Mouse (Mus musculus) forebrain, postnatal 0 days (tissue): Measurements from ENCODE around the gene Ube2o. TPM values are rescaled to one million over a fixed set of nuclear protein-coding genes. Genes with fewer than 3 reads are reported as not detected.

ENCODE experiments used
- ATAC-seq: fragments of 200-750 bp; cut with Nextera tagmentation; 2 replicates; pipeline ENCODE4 v1.8.0; 2017; ENCODE audit warnings: mild to moderate bottlenecking, moderate library complexity
- DNase-seq: peaks from one replicate; pipeline ENCODE4 v3.0.0-alpha.2; 2015
- H3K27ac ChIP-seq: fragments of 300-500 bp; sonication (generic); 2 replicates; pipeline ENCODE4 v1.5.1; 2014; ENCODE audit warnings: low read depth, mild to moderate bottlenecking, antibody characterized with exemption, low read length, moderate library complexity, mixed read lengths
- H3K27me3 ChIP-seq: fragments of 300-500 bp; sonication (generic); 2 replicates; pipeline ENCODE4 v1.6.1; 2014; ENCODE audit warnings: mild to moderate bottlenecking, low read length, mixed read lengths; ENCODE audit not compliant: insufficient read depth
- H3K36me3 ChIP-seq: fragments of 300-500 bp; sonication (generic); 2 replicates; pipeline ENCODE4 v1.6.1; 2014; ENCODE audit warnings: mild to moderate bottlenecking, moderate library complexity; ENCODE audit not compliant: insufficient read depth
- H3K4me1 ChIP-seq: fragments of 300-500 bp; sonication (generic); 2 replicates; pipeline ENCODE4 v1.6.1; 2014; ENCODE audit warnings: antibody characterized with exemption; ENCODE audit not compliant: insufficient read depth
- H3K4me2 ChIP-seq: fragments of 300-500 bp; sonication (generic); 2 replicates; pipeline ENCODE4 v1.6.1; 2014; ENCODE audit warnings: low read depth, mild to moderate bottlenecking, moderate library complexity
- H3K4me3 ChIP-seq: fragments of 300-500 bp; sonication (generic); 2 replicates; pipeline ENCODE4 v1.5.1; 2014; ENCODE audit warnings: low read depth, low read length, mixed read lengths
- H3K9ac ChIP-seq: fragments of 300-500 bp; sonication (generic); 2 replicates; pipeline ENCODE4 v1.6.1; 2014; ENCODE audit warnings: mild to moderate bottlenecking
- H3K9me3 ChIP-seq: fragments of 300-500 bp; sonication (generic); 2 replicates; pipeline ENCODE4 v1.6.1; 2016; ENCODE audit warnings: low read length
- CTCF ChIP-seq: sonication (generic); IDR thresholded peaks from 2 replicates; pipeline ENCODE4 v1.5.1; 2016; ENCODE audit warnings: antibody characterized with exemption, control low read depth, low read depth
- WGBS: fragments of 180-500 bp; shearing (Covaris S2); extraction: QIAGEN DNeasy Blood & Tissue Kit; methylation state at CpG from one replicate; pipeline ENCODE4 v1.1.7; 2014; 5-methylcytosine and 5-hydroxymethylcytosine counted together
- polyA plus RNA-seq: library from polyadenylated mRNA; unstranded; fragments of >200 nt; fragmentation: Nextera tagmentation; extraction: Ambion mirVana; gene quantifications from 2 replicates; pipeline ENCODE4 v1.2.1, GENCODE M21; 2015
- total RNA-seq: library from RNA; depleted of rRNA; stranded (reverse); fragments of >200 nt; gene quantifications from 2 replicates; pipeline ENCODE4 v1.2.3, GENCODE M21; 2014

Ube2o gene
- total and polyA plus RNA-seq, 2 experiments from 2014 or later: 32.1 to 94.1 TPM

GRCm38 (mm10) chr11:116515330-116516020 is 65.8 kb downstream of the Ube2o start:
- no peak for TF ChIP-seq CTCF
- H3K4me2 ChIP-seq: no peak overlapping the region
- no peaks in the 10 kb centered on the region; the same call in 1 of the 2 replicates for H3K27me3 ChIP-seq
- no peaks in the 10 kb centered on the region for H3K9me3 ChIP-seq
- WGBS: 13% methylated on average over 24 of the region's 24 CpGs
- no peak overlapping the region for H3K9ac ChIP-seq
- no peak for DNase-seq
- no peak overlapping the region for H3K4me3 ChIP-seq
- no peak for ATAC-seq
- H3K36me3 ChIP-seq: no peaks in the 10 kb centered on the region
- H3K27ac ChIP-seq: no peak overlapping the region
- H3K4me1 ChIP-seq: peaks cover 1% of the 10 kb centered on the region; the same call in 1 of the 2 replicates

GRCm38 (mm10) chr11:116513531-116514038 is 67.7 kb downstream of the Ube2o start:
- H3K4me2 ChIP-seq: no peak overlapping the region
- H3K9ac ChIP-seq: no peak overlapping the region
- no peaks in the 10 kb centered on the region for H3K4me1 ChIP-seq
- ATAC-seq (no peak), DNase-seq (no peak)
- H3K9me3 ChIP-seq: no peaks in the 10 kb centered on the region
- WGBS: 79% methylated on average over 4 of the region's 4 CpGs
- no peaks in the 10 kb centered on the region for H3K36me3 ChIP-seq
- TF ChIP-seq CTCF: no peak
- H3K27me3 ChIP-seq: no peaks in the 10 kb centered on the region; the same call in 1 of the 2 replicates
- H3K27ac ChIP-seq: no peak overlapping the region
- H3K4me3 ChIP-seq: no peak overlapping the region

- ATAC-seq (no peak), DNase-seq (no peak)
- no peak overlapping the region for H3K9ac ChIP-seq
- H3K4me2 ChIP-seq: no peak overlapping the region
- no peak overlapping the region for H3K27ac ChIP-seq
- no peaks in the 10 kb centered on the region for H3K4me1 ChIP-seq
- TF ChIP-seq CTCF: no peak
- H3K27me3 ChIP-seq: no peaks in the 10 kb centered on the region; the same call in 1 of the 2 replicates
- WGBS: 80% methylated on average over 6 of the region's 6 CpGs
- no peaks in the 10 kb centered on the region for H3K36me3 ChIP-seq
- no peaks in the 10 kb centered on the region for H3K9me3 ChIP-seq
- H3K4me3 ChIP-seq: no peak overlapping the region
Measured at GRCm38 (mm10) chr11:116512987-116513386, 68.3 kb downstream of the Ube2o start.

- Histone ChIP-seq H3K27ac (no peak overlapping the region), H3K36me3 (no peaks in the 10 kb centered on the region), H3K27me3 (no peaks in the 10 kb centered on the region; the same call in 1 of the 2 replicates), H3K9me3 (no peaks in the 10 kb centered on the region), H3K4me1 (no peaks in the 10 kb centered on the region), H3K4me3 (no peak overlapping the region), H3K9ac (no peak overlapping the region), H3K4me2 (no peak overlapping the region)
- ATAC-seq (no peak), DNase-seq (no peak)
- no peak for TF ChIP-seq CTCF
- 94% methylated on average over 7 of the region's 7 CpGs for WGBS
Measured at GRCm38 (mm10) chr11:116512154-116512553, 69.1 kb downstream of the Ube2o start.

GRCm38 (mm10) chr11:116511301-116511868 is 69.9 kb downstream of the Ube2o start:
- Histone ChIP-seq H3K27me3 (no peaks in the 10 kb centered on the region; the same call in 1 of the 2 replicates), H3K9ac (no peak overlapping the region), H3K36me3 (no peaks in the 10 kb centered on the region), H3K9me3 (no peaks in the 10 kb centered on the region), H3K4me3 (no peak overlapping the region), H3K27ac (no peak overlapping the region), H3K4me2 (no peak overlapping the region), H3K4me1 (no peaks in the 10 kb centered on the region)
- no peak for DNase-seq
- 76% methylated on average over 7 of the region's 7 CpGs for WGBS
- ATAC-seq: no peak
- TF ChIP-seq CTCF: no peak

- no peaks in the 10 kb centered on the region for H3K36me3 ChIP-seq
- no peaks in the 10 kb centered on the region for H3K4me1 ChIP-seq
- H3K4me3 ChIP-seq: no peak overlapping the region
- DNase-seq (no peak), ATAC-seq (no peak)
- WGBS: 87% methylated on average over 2 of the region's 2 CpGs
- no peaks in the 10 kb centered on the region for H3K27me3 ChIP-seq
- no peaks in the 10 kb centered on the region for H3K9me3 ChIP-seq
- H3K4me2 ChIP-seq: no peak overlapping the region
- no peak overlapping the region for H3K27ac ChIP-seq
- no peak for TF ChIP-seq CTCF
- no peak overlapping the region for H3K9ac ChIP-seq
Measured at GRCm38 (mm10) chr11:116508689-116509088, 72.6 kb downstream of the Ube2o start.
